Mouse (Mus musculus) ES-E14 (cell line): Measurements from ENCODE around the gene Armh4.

Experiments used
- CHD2 ChIP-seq: IDR thresholded peaks from 2 replicates; pipeline ENCODE4 v1.6.1; 2014; ENCODE audit warnings: mild to moderate bottlenecking, low read depth, low read length, inconsistent platforms
- MAFK ChIP-seq: IDR thresholded peaks from 2 replicates; pipeline ENCODE4 v1.6.1; 2014; ENCODE audit warnings: mild to moderate bottlenecking, low read depth, low read length, inconsistent platforms; ENCODE audit not compliant: insufficient read depth
- ZC3H11A ChIP-seq: IDR thresholded peaks from 2 replicates; pipeline ENCODE4 v1.6.1; 2012; ENCODE audit warnings: low read depth, mild to moderate bottlenecking, inconsistent platforms, low read length, borderline replicate concordance
- ZNF384 ChIP-seq: IDR thresholded peaks from 2 replicates; pipeline ENCODE4 v1.6.1; 2012; ENCODE audit warnings: low read depth, low read length, inconsistent platforms

DNA sequence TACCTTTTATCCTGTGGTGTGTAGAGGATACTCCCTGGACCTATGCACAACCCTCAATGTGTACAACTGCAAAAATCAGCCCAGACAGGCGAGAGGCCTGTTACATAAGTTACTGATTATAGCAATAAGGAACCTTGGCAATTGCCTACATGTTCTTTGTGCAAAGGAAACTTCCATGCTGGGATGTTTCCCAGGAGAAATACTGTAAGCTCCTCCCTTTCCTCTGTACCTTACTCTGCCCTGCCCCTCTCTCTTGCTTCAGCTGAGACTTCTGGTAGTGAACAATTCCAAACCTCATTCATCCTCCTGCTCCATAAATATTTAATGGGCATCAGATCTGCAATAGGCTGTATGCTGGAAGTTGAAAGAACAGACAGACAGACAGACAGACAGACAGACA is 145.8 kb downstream of the Armh4 start:
- TF ChIP-seq ZNF384 (no peak), ZC3H11A (no peak), CHD2 (no peak), MAFK (no peak)
